Mouse (Mus musculus): Measurements from ENCODE around the gene Rab40c. TPM values are rescaled to one million over a fixed set of nuclear protein-coding genes. Genes with fewer than 3 reads are reported as not detected.

The Rab40c gene
- total RNA-seq (2015) = 7.9 and 8.5 TPM in 2 replicates
- total RNA-seq (2017) = 10.4 and 12.0 TPM in 2 replicates

- ATAC-seq (replicated peaks; ENCODE audit: poor library complexity) = no peak
Measured at GRCm38 (mm10) chr17:25919144-25919785, at the start of gene Rab40c. Rab40c (minus strand) TSS chr17:25919727.

DNA sequence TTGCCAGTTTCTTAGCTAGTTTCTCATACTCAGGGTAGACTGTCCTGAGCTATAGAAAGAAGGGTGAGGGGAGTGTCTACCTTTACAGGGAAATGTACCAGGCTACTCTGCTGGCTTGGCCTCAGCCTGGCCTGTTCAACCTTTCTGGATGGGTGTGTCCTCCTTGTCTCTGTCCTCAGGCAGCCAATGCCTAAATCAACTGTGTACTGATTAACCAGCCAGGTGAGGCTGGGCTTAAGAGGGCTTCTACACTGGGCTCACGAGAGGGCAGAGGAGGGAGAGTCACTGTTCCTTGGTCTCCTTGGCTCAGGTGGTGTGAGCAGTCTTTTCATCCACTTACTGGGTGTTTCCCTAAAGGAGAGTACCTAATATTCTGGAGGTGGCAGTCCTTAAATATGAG lies 48.6 kb upstream of the Rab40c start:
- no peak for ATAC-seq (replicated peaks; ENCODE audit: poor library complexity)

DNA sequence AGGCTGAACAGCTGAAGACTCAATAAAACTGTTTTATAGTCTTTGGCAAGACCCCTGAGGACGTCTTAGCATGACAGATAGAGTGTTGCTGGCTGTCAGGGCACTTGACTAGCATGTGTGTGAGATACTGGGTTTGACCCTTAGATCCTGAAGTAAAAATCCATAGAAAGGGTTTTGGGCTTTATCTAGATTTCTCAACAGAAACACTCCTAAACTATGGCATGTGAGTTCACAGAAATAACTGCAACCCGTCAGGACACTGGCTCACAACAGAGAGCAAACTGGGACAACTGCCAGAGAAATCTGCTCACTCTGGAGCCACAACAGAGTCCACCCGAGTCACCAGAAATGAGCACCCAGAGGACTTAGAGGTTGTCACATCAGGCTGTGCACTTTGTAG lies 48.1 kb upstream of the Rab40c start:
- no peak for ATAC-seq (replicated peaks; ENCODE audit: poor library complexity)

DNA sequence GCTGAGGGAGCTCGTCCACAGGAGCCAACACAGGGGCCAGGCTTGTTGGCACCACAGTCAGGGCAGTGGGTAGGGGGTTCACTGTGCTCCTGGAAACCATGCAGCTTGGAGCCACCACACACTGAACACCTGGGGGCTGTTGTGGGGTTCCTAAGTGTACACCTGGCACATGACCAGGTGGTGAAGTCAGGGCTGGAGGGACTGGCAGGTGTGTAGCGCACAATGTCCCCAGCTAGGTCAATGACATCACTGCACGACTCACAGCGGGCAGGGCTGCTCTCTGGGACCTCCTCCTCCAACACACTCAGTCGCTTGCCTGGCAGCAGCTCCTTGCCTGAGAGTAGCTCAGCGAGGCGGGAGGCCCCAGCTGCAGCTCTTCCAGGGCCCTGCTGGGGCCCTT lies 44.7 kb upstream of the Rab40c start:
- no peak for ATAC-seq (replicated peaks; ENCODE audit: poor library complexity)

DNA sequence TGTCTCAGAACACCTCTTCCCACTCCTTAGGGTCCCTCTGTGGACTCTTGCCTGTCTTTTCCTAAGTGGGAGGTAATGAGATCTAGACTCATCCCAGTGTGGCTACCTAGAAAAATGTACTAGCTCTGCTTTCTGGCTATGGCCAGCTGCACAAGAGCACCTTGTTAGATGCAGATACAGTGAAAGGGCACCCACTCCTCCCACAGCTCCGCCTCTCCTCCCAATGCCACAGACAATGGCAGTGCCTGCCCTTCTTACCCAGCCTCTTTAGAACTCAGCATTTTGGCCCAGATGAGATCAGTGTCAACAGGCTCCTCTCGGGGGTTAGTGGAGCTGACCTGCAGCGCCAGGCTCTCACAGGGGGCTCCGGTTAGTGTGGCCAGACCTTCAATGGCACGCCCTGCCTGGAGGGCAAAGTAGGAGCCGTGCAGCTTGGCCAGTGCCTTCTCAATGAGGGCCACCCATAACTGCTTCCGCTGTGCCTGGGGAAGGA lies 42.9 kb upstream of the Rab40c start:
- no peak for ATAC-seq (replicated peaks; ENCODE audit: poor library complexity)

DNA sequence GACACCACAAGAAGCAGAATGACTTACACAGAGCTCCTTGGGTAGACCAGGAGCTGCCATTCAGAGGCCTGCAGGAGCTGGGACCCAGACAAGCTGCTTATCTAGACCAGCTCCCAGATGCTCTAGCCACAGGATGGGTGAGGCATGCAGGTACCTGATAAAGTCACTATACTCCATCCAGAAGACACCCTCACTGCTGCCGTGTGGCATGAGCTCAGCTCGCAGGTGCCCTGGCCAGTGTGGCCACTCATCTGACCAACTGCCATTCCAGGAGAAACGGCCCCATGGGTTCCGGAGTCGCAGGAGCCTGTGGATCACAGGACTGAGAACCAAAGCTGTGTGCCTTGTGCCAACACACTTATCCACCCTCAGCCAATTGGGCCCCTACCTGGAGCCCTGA lies 42.0 kb upstream of the Rab40c start:
- ATAC-seq (replicated peaks; ENCODE audit: poor library complexity) = peak; percentile 93

DNA sequence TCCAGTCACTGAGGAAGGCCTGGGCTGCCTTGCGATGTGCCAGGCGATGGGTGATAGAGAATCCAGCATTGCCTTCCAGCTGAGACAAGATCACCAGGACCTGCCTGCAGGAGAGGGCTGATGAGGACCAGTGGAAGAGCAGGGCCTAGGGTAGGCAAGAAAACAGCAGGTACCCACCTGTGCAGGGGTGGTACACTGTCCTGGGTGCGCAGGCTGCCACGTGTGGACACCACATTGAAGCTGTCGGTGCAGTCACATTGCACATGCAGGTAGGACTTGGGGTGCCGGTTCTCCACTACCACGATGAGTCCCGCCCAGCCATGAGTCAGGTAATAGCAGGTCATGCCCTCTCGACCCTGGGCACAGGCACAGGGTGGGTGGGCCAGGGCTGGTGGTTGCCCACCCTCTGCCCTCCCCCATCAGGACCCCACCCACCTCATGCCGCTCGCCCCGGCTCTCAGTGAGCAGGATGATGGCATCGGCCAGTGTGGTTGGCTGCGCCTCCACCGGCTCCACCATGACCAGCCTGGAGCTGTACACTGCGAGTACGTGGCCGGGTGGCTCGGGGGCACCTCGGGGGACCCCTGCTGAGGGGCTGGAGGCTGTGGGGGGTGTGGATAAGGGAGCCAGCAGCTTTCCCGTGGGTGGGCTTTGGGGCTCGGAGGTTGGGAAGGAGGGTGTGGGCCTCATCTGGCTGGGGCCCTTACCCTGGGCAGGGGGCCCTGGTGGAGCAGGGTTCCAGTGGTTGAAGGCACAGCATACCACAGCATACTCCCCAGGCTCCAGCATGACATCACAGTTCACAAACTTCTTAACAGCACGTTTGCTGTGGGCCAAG lies 40.3 kb upstream of the Rab40c start:
- ATAC-seq (replicated peaks; ENCODE audit: poor library complexity) = no peak

- ATAC-seq (replicated peaks; ENCODE audit: poor library complexity) = no peak
Measured at GRCm38 (mm10) chr17:25958771-25959494, 39.4 kb upstream of the Rab40c start.

DNA sequence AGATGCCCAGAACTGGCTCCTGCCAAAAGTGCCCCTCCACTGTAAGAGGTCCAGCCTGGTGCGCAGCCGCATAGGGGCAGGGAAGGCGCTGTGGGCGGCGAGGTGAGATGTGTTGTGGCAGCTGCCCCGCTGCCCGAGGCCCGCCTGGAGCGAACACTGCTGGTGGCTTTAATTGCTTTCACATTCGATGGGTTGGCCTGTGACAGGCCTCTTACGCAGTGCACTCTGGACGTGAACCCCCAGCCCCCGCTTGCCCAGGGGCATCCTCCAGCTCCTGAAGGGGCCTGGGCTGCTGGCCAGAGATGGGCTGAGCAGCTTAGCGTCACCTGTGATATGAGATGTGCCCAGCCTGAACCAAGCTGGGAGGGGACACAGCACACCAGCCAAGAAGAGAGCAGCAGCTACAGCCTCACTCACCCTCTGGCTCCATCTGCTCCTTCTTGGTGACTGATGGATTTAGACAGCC lies 38.1 kb upstream of the Rab40c start:
- no peak for ATAC-seq (replicated peaks; ENCODE audit: poor library complexity)

- ATAC-seq (replicated peaks; ENCODE audit: poor library complexity) = no peak
Measured at GRCm38 (mm10) chr17:25956631-25957030, 37.1 kb upstream of the Rab40c start.

DNA sequence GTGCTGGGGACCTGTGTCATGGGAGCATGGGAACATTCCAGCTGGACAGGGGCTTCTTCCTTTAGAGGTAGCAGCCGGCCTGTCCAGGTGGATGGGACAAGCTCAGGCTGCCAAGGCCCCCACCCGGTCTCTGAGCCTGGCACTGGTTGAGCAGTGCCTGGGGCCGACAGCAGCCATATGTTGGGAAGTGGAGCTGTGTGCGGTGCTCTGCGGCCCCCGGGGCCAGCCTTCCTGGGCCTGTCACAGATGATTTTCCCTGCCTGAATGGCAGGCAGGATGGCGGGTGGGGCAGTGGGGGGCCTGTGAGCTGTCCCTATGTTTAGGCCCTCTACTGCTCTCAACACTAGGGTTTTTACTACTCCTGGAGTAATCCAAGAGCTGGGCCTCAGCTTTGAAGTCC lies 36.7 kb upstream of the Rab40c start:
- ATAC-seq (replicated peaks; ENCODE audit: poor library complexity) = no peak

DNA sequence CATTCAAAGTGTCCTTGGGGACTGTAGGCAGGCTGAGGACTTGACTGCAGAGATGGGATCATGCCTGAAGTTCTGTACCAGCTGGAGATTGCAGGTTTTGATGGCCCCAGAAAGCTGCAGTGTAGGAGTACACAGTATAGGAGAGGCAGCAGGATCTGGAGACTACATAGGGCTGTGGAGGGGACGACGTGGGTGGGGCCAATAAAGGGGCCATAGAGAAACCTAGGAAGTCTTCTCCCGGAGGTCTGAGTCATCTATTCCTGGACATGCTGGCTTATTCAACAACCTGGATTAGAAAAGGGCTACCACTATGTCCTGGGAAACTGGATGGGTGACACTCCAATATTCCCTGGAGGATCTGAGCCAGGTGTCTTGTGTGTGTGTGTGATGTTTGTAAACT lies 36.2 kb upstream of the Rab40c start:
- ATAC-seq (replicated peaks; ENCODE audit: poor library complexity) = no peak

DNA sequence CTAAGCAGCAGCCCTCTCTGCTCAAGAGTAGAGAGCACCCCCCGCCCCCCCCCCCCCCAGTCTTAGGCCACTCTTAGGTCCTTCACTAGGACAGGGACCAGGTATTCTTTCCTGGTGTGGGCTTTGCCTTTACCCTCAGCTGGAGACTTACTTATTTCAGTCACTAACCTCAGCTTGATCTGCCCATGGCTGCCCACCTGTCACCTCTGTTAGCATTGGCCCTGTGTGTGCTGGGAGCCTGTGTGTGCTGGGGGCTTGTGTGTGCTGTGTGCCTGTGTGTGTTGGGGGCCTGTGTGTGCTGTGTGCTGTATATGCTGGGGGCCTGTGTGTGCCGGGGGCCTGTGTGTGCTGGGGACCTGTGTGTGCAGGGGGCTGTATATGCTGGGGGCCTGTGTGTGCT lies 35.1 kb upstream of the Rab40c start:
- ATAC-seq (replicated peaks; ENCODE audit: poor library complexity) = no peak

DNA sequence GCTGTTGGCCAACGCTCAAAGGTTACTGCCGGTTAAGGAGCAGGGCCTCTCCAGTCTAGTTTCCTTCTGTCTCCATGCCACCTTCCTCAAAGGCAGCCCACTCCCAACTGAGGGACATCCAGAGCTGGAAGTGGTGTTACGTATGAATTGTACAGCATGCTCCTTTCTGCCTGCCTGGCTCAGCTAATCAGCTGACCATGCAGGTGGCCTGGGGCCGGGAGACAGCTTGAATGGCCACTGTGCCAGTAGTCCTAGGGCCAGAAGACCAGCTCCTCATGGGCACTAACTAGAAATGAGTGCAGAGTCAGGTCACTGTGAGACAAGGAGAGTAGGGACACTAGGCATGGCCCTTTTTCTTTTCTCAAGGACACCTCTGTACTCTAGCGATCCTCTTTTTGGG lies 33.6 kb upstream of the Rab40c start:
- ATAC-seq (replicated peaks; ENCODE audit: poor library complexity) = no peak

- peak; percentile 29; the same call in 1 of the 2 replicates for ATAC-seq (replicated peaks; ENCODE audit: poor library complexity)
Measured at GRCm38 (mm10) chr17:25951803-25952623, 32.5 kb upstream of the Rab40c start, which contains the start of gene A930017K11Rik. A930017K11Rik (minus strand) TSS chr17:25952565.

DNA sequence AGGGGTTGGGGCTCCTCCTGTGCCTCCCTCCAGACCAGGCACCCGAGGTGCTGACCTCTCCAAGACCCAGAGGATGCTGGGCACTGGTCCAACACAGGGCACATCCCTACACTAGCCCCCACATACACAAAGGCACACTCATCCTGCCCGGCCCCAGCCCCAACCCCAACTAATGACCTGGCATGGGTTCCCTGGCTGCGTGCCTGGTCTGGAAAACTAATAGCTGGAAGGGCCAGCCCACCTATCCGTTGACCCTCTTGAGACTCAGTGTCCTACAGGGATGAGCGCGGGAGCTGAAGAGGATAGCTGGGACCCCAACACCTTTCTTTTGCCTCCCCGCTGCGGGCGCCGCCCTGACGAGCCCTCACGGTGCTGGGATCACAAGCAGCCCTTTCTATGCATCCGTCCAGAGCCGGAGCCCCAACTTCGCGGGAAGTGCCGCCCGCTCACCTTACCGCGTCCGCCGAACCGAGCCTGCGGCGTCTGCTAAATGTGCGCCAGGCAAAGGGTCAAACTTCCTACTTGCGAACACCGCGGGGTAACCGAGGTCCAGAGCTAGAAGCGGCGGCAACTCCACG lies 31.8 kb upstream of the Rab40c start:
- 0 out of 2 replicates have a peak, but pooled peaks have one; percentile 15 for ATAC-seq (replicated peaks; ENCODE audit: poor library complexity)

DNA sequence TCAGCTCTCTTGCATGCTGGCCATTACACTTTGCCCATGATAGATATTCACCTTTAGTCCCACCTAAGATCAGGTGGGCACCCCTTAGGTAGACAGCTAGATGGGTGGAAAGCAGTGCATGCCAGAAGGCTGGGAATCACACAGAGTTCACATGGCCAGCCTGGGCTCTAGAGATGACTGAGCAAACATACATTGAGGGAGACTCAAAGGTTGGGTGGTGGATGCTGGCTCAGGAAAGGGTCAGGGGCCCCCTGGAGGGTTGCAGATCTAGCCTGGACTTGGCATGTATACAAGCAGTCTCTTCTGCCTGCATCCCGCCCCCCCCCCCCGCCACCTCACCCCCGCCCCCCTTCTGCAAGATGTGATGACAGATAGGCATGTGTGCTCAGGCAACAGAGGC lies 31.2 kb upstream of the Rab40c start:
- no peak for ATAC-seq (replicated peaks; ENCODE audit: poor library complexity)

DNA sequence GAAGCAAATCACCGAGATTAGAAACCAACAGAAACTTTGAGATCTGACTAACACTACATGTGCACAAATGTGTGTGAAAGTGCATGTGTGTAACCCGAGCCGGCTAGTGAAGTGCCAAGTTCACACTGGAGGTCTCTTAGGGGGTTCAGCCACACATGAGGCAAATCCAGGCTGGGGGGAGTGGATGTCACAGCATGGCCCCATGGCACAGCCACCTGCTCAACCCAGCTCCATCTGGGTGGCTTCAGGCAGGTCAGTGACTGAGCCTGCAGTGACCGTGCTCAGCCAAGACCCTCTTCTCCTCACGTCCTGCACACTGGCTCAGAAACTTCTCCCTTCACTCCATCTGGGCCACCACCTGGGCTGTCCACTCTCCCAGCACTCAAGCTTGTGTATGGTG lies 30.5 kb upstream of the Rab40c start:
- no peak for ATAC-seq (replicated peaks; ENCODE audit: poor library complexity)

GRCm38 (mm10) chr17:25948051-25948450 lies 28.5 kb upstream of the Rab40c start:
- ATAC-seq (replicated peaks; ENCODE audit: poor library complexity) = no peak

DNA sequence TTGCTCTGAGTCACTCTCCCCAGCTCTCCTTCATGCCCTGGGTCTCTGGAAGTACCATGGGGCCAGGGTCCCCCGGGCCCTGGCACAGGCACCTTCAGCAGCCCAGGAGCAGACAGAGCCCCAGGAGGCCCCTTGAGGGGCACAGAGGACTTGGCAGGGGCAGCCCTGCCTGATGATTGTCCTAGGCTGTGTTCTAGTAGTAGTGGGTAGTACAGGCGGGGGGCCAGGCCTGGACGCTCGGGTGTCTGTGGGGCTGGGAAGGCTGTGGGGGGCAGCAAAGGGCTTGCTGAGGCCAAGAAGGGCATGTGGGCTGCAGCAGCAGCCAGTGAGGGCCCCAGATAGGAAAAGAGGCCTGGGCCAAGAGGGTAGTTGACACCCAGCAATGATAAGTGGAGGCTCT lies 28.0 kb upstream of the Rab40c start:
- ATAC-seq (replicated peaks; ENCODE audit: poor library complexity) = no peak
